Mouse (Mus musculus): Measurements from ENCODE around the gene Cdk9. TPM values are rescaled to one million over a fixed set of nuclear protein-coding genes. Genes with fewer than 3 reads are reported as not detected.
A peak's percentile ranks its signal among the peaks of the same experiment; 100 is the strongest.

Cdk9 gene
- polyA plus RNA-seq, 1 experiment from 2014 or later = 63.6 TPM

DNA sequence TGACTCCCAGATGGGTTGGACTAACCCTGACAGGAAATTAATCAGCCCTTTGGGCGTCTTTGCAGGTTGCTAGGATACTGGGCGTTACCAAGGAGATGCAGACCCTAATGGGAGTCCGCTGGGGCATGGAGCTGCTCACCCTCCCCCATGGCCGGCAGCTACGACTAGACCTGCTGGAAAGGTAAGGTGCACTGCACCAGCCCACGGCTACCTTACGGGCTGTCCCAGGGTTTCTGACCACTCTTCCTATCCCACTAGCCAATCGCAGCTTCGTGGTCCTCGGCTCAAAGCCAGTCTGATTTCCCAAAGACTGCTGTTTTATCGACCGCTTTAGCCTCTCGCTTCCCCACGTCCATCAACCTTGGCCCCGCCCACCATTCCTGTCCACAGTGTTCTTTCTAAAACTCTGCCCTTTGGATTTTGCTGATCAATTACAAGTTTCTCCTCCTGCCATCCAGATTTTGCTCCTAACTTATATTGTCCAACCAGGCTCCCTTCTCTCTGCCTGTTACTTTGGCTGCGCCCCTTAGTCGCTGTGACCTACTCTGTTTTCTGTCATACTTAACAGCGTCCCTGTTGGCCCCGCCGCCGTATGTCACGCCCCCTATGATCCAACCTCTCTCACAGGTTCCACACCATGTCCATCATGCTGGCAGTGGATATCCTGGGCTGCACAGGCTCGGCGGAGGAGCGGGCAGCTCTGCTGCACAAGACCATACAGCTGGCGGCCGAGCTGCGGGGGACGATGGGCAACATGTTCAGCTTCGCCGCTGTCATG is 38.2 kb upstream of the Cdk9 start:
- Histone ChIP-seq H3K27me3 (replicated peaks; ENCODE audit: control insufficient read depth, insufficient read depth, low read length) (no peaks in the 10 kb centered on the region), H3K9me3 (ENCODE audit: control insufficient read depth, low read length) (no peaks in the 10 kb centered on the region), H3K36me3 (ENCODE audit: control insufficient read depth, insufficient read depth, low read length) (peaks cover 51% of the 10 kb centered on the region), H3K9ac (ENCODE audit: low read depth, low read length) (peak overlapping the region; percentile 38; the same call in 1 of the 2 replicates), H3K4me3 (ENCODE audit: low read length) (peak overlapping the region; percentile 28), H3K4me2 (ENCODE audit: low read length) (peak overlapping the region; percentile 54), H3K4me1 (ENCODE audit: control insufficient read depth, insufficient read depth, low read depth, low read length) (peaks cover 6% of the 10 kb centered on the region), H3K27ac (ENCODE audit: low read depth, low read length) (peak overlapping the region; percentile 20; the same call in 1 of the 2 replicates)
- 11% methylated on average over 30 of the region's 31 CpGs for whole genome bisulfite sequencing
- peak; percentile 64 for ATAC-seq

GRCm38 (mm10) chr2:32750199-32750598 is 37.3 kb upstream of the Cdk9 start:
- H3K4me3 ChIP-seq (ENCODE audit: low read length) = no peak overlapping the region
- no peak overlapping the region for H3K27ac ChIP-seq (ENCODE audit: low read depth, low read length)
- no peak overlapping the region for H3K9ac ChIP-seq (ENCODE audit: low read depth, low read length)
- peaks cover 6% of the 10 kb centered on the region for H3K4me1 ChIP-seq (ENCODE audit: control insufficient read depth, insufficient read depth, low read depth, low read length)
- H3K4me2 ChIP-seq (ENCODE audit: low read length) = no peak overlapping the region
- H3K9me3 ChIP-seq (ENCODE audit: control insufficient read depth, low read length) = no peaks in the 10 kb centered on the region
- ATAC-seq = no peak
- 67% methylated on average over 7 of the region's 7 CpGs for WGBS
- H3K36me3 ChIP-seq (ENCODE audit: control insufficient read depth, insufficient read depth, low read length) = peaks cover 58% of the 10 kb centered on the region
- H3K27me3 ChIP-seq (replicated peaks; ENCODE audit: control insufficient read depth, insufficient read depth, low read length) = no peaks in the 10 kb centered on the region

GRCm38 (mm10) chr2:32749082-32749481 is 36.2 kb upstream of the Cdk9 start:
- 88% methylated on average over 16 of the region's 16 CpGs for WGBS
- Histone ChIP-seq H3K4me3 (ENCODE audit: low read length) (no peak overlapping the region), H3K9me3 (ENCODE audit: control insufficient read depth, low read length) (no peaks in the 10 kb centered on the region)

DNA sequence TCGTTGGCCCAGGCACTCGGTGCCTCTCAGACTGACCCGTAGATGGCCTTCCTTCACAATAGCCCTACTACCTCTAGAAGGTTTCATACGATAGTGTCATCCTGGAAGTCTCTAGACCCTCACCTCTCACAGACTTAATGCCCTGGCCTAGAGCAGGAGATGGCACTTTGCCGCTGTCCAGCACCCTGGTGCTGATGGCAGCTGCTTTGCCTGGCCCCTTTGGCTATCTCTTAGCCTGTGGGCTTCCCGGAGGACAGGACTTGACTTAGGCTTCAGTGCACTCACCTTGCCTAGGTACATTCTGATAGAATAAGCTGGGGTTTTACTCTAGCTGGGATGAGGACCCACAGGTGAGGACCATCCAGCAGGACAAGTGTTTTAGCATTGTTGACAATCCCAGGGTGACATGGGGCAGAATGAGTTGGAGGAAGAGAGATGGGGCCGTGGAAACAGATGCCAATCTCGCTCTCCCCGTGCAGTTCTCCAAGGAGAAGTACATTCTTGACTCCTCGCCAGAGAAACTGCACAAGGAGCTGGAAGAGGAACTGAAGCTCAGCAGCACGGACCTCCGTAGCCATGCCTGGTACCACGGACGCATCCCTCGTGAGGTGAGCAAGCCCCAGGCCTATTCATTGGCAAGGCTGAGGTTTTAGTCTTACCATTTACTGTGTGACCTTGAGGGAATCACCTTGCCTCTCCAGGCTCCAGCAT is 31.6 kb upstream of the Cdk9 start:
- no peak overlapping the region; the same call in 1 of the 2 replicates for H3K9ac ChIP-seq (ENCODE audit: low read depth, low read length)
- H3K4me1 ChIP-seq (ENCODE audit: control insufficient read depth, insufficient read depth, low read depth, low read length) = peaks cover 19% of the 10 kb centered on the region
- no peak overlapping the region for H3K4me3 ChIP-seq (ENCODE audit: low read length)
- no peak for ATAC-seq
- no peaks in the 10 kb centered on the region for H3K27me3 ChIP-seq (replicated peaks; ENCODE audit: control insufficient read depth, insufficient read depth, low read length)
- no peaks in the 10 kb centered on the region for H3K9me3 ChIP-seq (ENCODE audit: control insufficient read depth, low read length)
- peaks cover 35% of the 10 kb centered on the region for H3K36me3 ChIP-seq (ENCODE audit: control insufficient read depth, insufficient read depth, low read length)
- no peak overlapping the region for H3K27ac ChIP-seq (ENCODE audit: low read depth, low read length)
- WGBS = 73% methylated on average over 15 of the region's 15 CpGs
- H3K4me2 ChIP-seq (ENCODE audit: low read length) = no peak overlapping the region

More at GRCm38 (mm10) chr2:32749082-32749481, 36.2 kb upstream of the Cdk9 start:
- ATAC-seq = no peak
- no peak overlapping the region for H3K4me2 ChIP-seq (ENCODE audit: low read length)
- H3K9ac ChIP-seq (ENCODE audit: low read depth, low read length) = no peak overlapping the region
- no peaks in the 10 kb centered on the region for H3K27me3 ChIP-seq (replicated peaks; ENCODE audit: control insufficient read depth, insufficient read depth, low read length)
- H3K27ac ChIP-seq (ENCODE audit: low read depth, low read length) = no peak overlapping the region
- peaks cover 49% of the 10 kb centered on the region for H3K36me3 ChIP-seq (ENCODE audit: control insufficient read depth, insufficient read depth, low read length)
- peaks cover 6% of the 10 kb centered on the region for H3K4me1 ChIP-seq (ENCODE audit: control insufficient read depth, insufficient read depth, low read depth, low read length)

GRCm38 (mm10) chr2:32742173-32742531 is 29.3 kb upstream of the Cdk9 start:
- peak overlapping the region; percentile 81 for H3K4me3 ChIP-seq (ENCODE audit: low read length)
- peaks cover 19% of the 10 kb centered on the region for H3K36me3 ChIP-seq (ENCODE audit: control insufficient read depth, insufficient read depth, low read length)
- no peaks in the 10 kb centered on the region for H3K9me3 ChIP-seq (ENCODE audit: control insufficient read depth, low read length)
- WGBS = 7% methylated on average over 18 of the region's 18 CpGs
- peak; percentile 93 for ATAC-seq
- H3K9ac ChIP-seq (ENCODE audit: low read depth, low read length) = peak overlapping the region; percentile 90
- peaks cover 19% of the 10 kb centered on the region for H3K4me1 ChIP-seq (ENCODE audit: control insufficient read depth, insufficient read depth, low read depth, low read length)
- no peaks in the 10 kb centered on the region for H3K27me3 ChIP-seq (replicated peaks; ENCODE audit: control insufficient read depth, insufficient read depth, low read length)
- peak overlapping the region; percentile 64 for H3K4me2 ChIP-seq (ENCODE audit: low read length)
- H3K27ac ChIP-seq (ENCODE audit: low read depth, low read length) = peak overlapping the region; percentile 86

GRCm38 (mm10) chr2:32741273-32742172 is 28.6 kb upstream of the Cdk9 start:
- peak overlapping the region; percentile 86 for H3K27ac ChIP-seq (ENCODE audit: low read depth, low read length)
- H3K9me3 ChIP-seq (ENCODE audit: control insufficient read depth, low read length) = no peaks in the 10 kb centered on the region
- ATAC-seq = peak; percentile 58
- H3K36me3 ChIP-seq (ENCODE audit: control insufficient read depth, insufficient read depth, low read length) = peaks cover 13% of the 10 kb centered on the region
- peak overlapping the region; percentile 81 for H3K4me3 ChIP-seq (ENCODE audit: low read length)
- peak overlapping the region; percentile 64 for H3K4me2 ChIP-seq (ENCODE audit: low read length)
- WGBS = under 1% methylated on average over 56 of the region's 58 CpGs
- H3K27me3 ChIP-seq (replicated peaks; ENCODE audit: control insufficient read depth, insufficient read depth, low read length) = no peaks in the 10 kb centered on the region
- peaks cover 19% of the 10 kb centered on the region for H3K4me1 ChIP-seq (ENCODE audit: control insufficient read depth, insufficient read depth, low read depth, low read length)
- peak overlapping the region; percentile 90 for H3K9ac ChIP-seq (ENCODE audit: low read depth, low read length)

- ATAC-seq = peak; percentile 1; the same call in 1 of the 2 replicates
- Histone ChIP-seq H3K9ac (ENCODE audit: low read depth, low read length) (peak within 1 kb of the TSS; percentile 90), H3K4me3 (ENCODE audit: low read length) (peak within 1 kb of the TSS; percentile 81), H3K4me1 (ENCODE audit: control insufficient read depth, insufficient read depth, low read depth, low read length) (peaks cover 19% of the 10 kb centered on the region), H3K36me3 (ENCODE audit: control insufficient read depth, insufficient read depth, low read length) (peaks cover 7% of the 10 kb centered on the region; the same call in 1 of the 2 replicates), H3K27me3 (replicated peaks; ENCODE audit: control insufficient read depth, insufficient read depth, low read length) (no peaks in the 10 kb centered on the region), H3K4me2 (ENCODE audit: low read length) (peak within 1 kb of the TSS; percentile 64), H3K27ac (ENCODE audit: low read depth, low read length) (peak within 1 kb of the TSS; percentile 86), H3K9me3 (ENCODE audit: control insufficient read depth, low read length) (no peaks in the 10 kb centered on the region)
- 5% methylated on average over 11 of the region's 11 CpGs for WGBS
Measured at GRCm38 (mm10) chr2:32740916-32741272, 28.0 kb upstream of the Cdk9 start, which contains the start of gene 6330409D20Rik. 6330409D20Rik (minus strand) TSS chr2:32741016.

DNA sequence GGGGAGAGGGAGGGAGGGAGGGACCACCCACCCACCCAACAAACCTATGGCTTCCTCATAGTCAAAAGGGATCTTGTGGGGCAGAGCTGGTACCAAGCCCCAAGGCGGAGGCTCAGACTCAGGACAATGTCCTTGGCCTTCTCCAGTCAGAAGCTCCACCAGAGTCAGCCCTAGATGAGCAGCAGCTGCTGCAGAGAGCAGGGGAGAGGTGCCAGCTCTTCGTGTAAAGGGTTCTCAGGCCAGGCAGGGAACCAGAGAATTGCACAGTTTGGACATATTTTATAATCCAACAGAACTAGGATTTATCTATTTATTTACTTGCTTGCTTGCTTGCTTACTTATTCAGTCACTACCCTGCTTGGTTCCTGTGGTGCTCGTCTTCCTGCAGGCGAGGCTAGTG is 26.4 kb upstream of the Cdk9 start:
- H3K4me3 ChIP-seq (ENCODE audit: low read length) = no peak overlapping the region
- peaks cover 19% of the 10 kb centered on the region for H3K4me1 ChIP-seq (ENCODE audit: control insufficient read depth, insufficient read depth, low read depth, low read length)
- no peaks in the 10 kb centered on the region for H3K9me3 ChIP-seq (ENCODE audit: control insufficient read depth, low read length)
- no peaks in the 10 kb centered on the region for H3K27me3 ChIP-seq (replicated peaks; ENCODE audit: control insufficient read depth, insufficient read depth, low read length)
- H3K27ac ChIP-seq (ENCODE audit: low read depth, low read length) = no peak overlapping the region
- ATAC-seq = no peak
- no peak overlapping the region for H3K4me2 ChIP-seq (ENCODE audit: low read length)
- 66% methylated on average over 4 of the region's 4 CpGs for WGBS
- no peaks in the 10 kb centered on the region for H3K36me3 ChIP-seq (ENCODE audit: control insufficient read depth, insufficient read depth, low read length)
- H3K9ac ChIP-seq (ENCODE audit: low read depth, low read length) = no peak overlapping the region
